Mouse (Mus musculus): ENCODE measurements around the gene Ifngr2. TPM values are rescaled to one million over a fixed set of nuclear protein-coding genes. Genes with fewer than 3 reads are reported as not detected.
A peak's percentile ranks its signal among the peaks of the same experiment; 100 is the strongest.

Ifngr2 gene
- total RNA-seq, 1 experiment, result 7.0 TPM

DNA sequence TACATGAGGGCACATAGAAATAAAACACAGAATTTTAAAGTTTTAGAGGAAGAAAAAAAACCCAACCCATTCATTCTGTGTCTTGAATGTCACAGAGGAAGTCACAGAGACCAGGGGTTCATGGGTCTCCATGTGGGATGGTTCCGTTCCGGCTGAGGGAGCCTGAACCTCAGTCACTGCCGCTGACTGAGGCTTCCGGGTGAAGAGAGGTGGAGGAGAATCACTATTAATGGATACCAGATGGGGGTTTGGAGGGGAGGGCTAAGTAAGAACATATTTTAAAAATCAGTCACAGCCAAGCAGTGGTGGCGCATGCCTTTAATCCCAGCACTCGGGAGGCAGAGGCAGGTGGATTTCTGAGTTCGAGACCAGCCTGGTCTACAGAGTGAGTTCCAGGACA lies 10.3 kb downstream of the Ifngr2 start:
- no peak for DNase-seq (ENCODE audit: low read depth, low spot score)
- peaks cover 2% of the 10 kb centered on the region; the same call in 1 of the 2 replicates for H3K36me3 ChIP-seq (ENCODE audit: control insufficient read depth, insufficient read depth, low read length, poor library complexity, severe bottlenecking)

DNA sequence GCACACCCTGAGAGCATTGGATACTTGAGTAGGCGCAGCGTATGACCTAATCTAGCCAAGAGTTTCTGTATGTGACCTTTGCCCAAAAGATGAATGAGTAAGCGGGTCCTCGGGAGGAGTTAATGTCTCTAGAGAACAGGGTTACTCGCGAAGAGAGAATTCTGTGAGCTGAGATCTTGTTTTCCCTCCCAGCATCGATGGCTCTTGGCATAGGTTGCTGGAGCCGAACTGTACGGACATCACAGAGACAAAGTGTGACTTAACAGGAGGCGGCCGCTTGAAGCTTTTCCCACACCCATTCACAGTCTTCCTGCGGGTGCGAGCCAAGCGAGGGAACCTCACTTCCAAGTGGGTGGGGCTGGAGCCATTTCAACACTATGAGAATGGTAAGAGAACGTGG lies 10.8 kb downstream of the Ifngr2 start:
- Histone ChIP-seq H3K9me3 (ENCODE audit: control insufficient read depth, insufficient read depth, low read depth, low read length) (no peaks in the 10 kb centered on the region), H3K36me3 (ENCODE audit: control insufficient read depth, insufficient read depth, low read length, poor library complexity, severe bottlenecking) (peaks cover 3% of the 10 kb centered on the region; the same call in 1 of the 2 replicates), H3K27ac (ENCODE audit: insufficient read depth, low read depth, low read length, poor library complexity, severe bottlenecking) (no peak overlapping the region), H3K4me3 (ENCODE audit: insufficient read depth in 1 of 2, low read depth in 1 of 2, low read length in 2 of 2, poor library complexity in 1 of 2, severe bottlenecking in 1 of 2) (no peak overlapping the region), H3K4me1 (ENCODE audit: control insufficient read depth in 2 of 2, insufficient read depth in 2 of 2, low read length in 2 of 2, poor library complexity in 1 of 2) (peaks cover 2 to 29% of the 10 kb centered on the region in 2 experiments), H3K9ac (ENCODE audit: insufficient read depth, low read depth, low read length, poor library complexity, severe bottlenecking) (no peak overlapping the region)
- in situ Hi-C loops (cut with MboI; ENCODE audit: low sequenced_read_pairs in 2 of 2, unreplicated experiment in 2 of 2), result no loop called here
- TF ChIP-seq ZC3H11A (IDR thresholded peaks at IDR 0.05; ENCODE audit: borderline replicate concordance, low read depth, low read length) (no peak), HCFC1 (IDR thresholded peaks at IDR 0.05; ENCODE audit: borderline replicate concordance, insufficient read depth, low read length) (no peak), ZNF384 (IDR thresholded peaks at IDR 0.05; ENCODE audit: low read depth, low read length) (no peak), CHD2 (IDR thresholded peaks at IDR 0.05; ENCODE audit: low read depth, low read length) (no peak), MAFK (IDR thresholded peaks at IDR 0.05; ENCODE audit: insufficient read depth, low read depth, low read length) (no peak)
- no peak for DNase-seq (ENCODE audit: low read depth, low spot score)

More for the DNA sequence above, 10.3 kb downstream of the Ifngr2 start:
- H3K9ac ChIP-seq (ENCODE audit: insufficient read depth, low read depth, low read length, poor library complexity, severe bottlenecking), result no peak overlapping the region
- peaks cover 2 to 28% of the 10 kb centered on the region in 2 experiments for H3K4me1 ChIP-seq (ENCODE audit: control insufficient read depth in 2 of 2, insufficient read depth in 2 of 2, low read length in 2 of 2, poor library complexity in 1 of 2)
- H3K4me3 ChIP-seq (ENCODE audit: insufficient read depth in 1 of 2, low read depth in 1 of 2, low read length in 2 of 2, poor library complexity in 1 of 2, severe bottlenecking in 1 of 2), result no peak overlapping the region
- H3K9me3 ChIP-seq (ENCODE audit: control insufficient read depth, insufficient read depth, low read depth, low read length), result no peaks in the 10 kb centered on the region
- in situ Hi-C loops (cut with MboI; ENCODE audit: low sequenced_read_pairs in 2 of 2, unreplicated experiment in 2 of 2), result no loop called here
- TF ChIP-seq ZC3H11A (IDR thresholded peaks at IDR 0.05; ENCODE audit: borderline replicate concordance, low read depth, low read length), result no peak
- no peak for TF ChIP-seq HCFC1 (IDR thresholded peaks at IDR 0.05; ENCODE audit: borderline replicate concordance, insufficient read depth, low read length)
- no peak for TF ChIP-seq CHD2 (IDR thresholded peaks at IDR 0.05; ENCODE audit: low read depth, low read length)
- no peak for TF ChIP-seq MAFK (IDR thresholded peaks at IDR 0.05; ENCODE audit: insufficient read depth, low read depth, low read length)
- TF ChIP-seq ZNF384 (IDR thresholded peaks at IDR 0.05; ENCODE audit: low read depth, low read length), result no peak
- no peak overlapping the region for H3K27ac ChIP-seq (ENCODE audit: insufficient read depth, low read depth, low read length, poor library complexity, severe bottlenecking)

DNA sequence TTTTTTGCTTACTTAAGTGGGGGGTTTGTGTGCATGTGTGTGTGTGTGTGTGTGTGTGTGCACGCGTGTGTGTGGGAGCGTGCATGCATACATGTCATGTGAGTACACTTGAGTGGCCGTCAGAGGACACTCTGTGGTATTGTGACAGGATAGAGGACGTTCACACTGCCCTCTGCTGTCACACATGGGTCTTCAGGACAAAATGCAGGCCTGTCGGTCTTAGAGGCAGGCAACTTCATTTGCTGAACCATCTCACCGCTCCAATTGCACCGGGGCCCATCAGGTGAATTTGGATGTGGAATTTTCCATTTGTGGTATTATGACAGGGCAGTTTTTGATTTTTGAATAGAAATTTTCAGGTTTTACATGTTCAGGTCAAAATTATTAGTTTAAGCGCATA lies 14.2 kb downstream of the Ifngr2 start:
- Histone ChIP-seq H3K27ac (ENCODE audit: insufficient read depth, low read depth, low read length, poor library complexity, severe bottlenecking) (no peak overlapping the region), H3K4me3 (ENCODE audit: insufficient read depth in 1 of 2, low read depth in 1 of 2, low read length in 2 of 2, poor library complexity in 1 of 2, severe bottlenecking in 1 of 2) (no peak overlapping the region), H3K4me1 (ENCODE audit: control insufficient read depth in 2 of 2, insufficient read depth in 2 of 2, low read length in 2 of 2, poor library complexity in 1 of 2) (peaks cover 2 to 14% of the 10 kb centered on the region in 2 experiments; a peak in 3 of 4 replicates), H3K9ac (ENCODE audit: insufficient read depth, low read depth, low read length, poor library complexity, severe bottlenecking) (no peak overlapping the region), H3K9me3 (ENCODE audit: control insufficient read depth, insufficient read depth, low read depth, low read length) (no peaks in the 10 kb centered on the region), H3K36me3 (ENCODE audit: control insufficient read depth, insufficient read depth, low read length, poor library complexity, severe bottlenecking) (peaks cover 10% of the 10 kb centered on the region; the same call in 1 of the 2 replicates)
- TF ChIP-seq CHD2 (IDR thresholded peaks at IDR 0.05; ENCODE audit: low read depth, low read length), result no peak
- TF ChIP-seq HCFC1 (IDR thresholded peaks at IDR 0.05; ENCODE audit: borderline replicate concordance, insufficient read depth, low read length), result no peak
- TF ChIP-seq ZNF384 (IDR thresholded peaks at IDR 0.05; ENCODE audit: low read depth, low read length), result no peak
- no peak for TF ChIP-seq ZC3H11A (IDR thresholded peaks at IDR 0.05; ENCODE audit: borderline replicate concordance, low read depth, low read length)
- no peak for DNase-seq (ENCODE audit: low read depth, low spot score)
- in situ Hi-C loops (cut with MboI; ENCODE audit: low sequenced_read_pairs in 2 of 2, unreplicated experiment in 2 of 2), result no loop called here

DNA sequence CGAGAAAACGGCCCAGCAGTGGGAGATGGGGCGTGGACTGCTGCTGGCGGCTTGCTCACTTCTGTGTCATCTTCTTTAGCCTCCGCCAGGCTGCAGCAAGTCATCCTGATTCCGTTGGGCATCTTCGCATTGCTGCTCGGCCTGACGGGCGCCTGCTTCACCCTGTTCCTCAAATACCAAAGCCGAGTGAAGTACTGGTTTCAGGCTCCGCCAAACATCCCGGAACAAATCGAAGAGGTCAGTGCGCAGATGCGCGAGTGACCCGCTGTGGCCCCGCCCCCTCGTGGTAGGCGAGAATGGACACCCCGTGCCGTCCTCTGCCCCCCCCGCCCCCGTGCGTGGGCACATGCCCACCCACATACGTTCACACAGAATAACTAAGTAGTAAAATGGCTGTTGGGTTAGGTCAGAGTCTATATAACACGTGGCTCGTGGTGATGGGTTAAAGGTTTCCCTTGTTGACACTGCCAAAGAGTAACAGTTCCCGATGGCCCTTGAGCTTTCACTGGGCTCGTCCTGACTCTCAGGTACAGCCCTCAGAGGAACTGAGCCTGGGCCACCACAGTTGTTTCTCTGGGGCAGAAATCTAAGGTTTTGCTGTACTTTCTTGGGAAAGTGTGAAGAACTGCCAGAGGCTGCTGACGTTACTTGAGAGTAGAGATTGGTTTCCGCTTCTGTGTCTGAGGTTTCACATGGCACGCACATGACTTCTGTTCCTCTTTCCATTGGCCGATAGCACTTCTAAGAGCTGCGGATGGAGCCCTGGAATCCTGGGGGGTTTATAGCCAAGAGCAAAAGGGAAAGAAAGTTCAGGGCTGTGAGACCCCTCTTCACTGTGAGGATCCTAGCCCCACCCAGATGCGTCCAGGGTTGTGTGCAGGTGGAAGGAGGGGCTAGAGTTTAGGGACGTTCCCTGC lies 14.9 kb downstream of the Ifngr2 start:
- Histone ChIP-seq H3K4me3 (ENCODE audit: insufficient read depth in 1 of 2, low read depth in 1 of 2, low read length in 2 of 2, poor library complexity in 1 of 2, severe bottlenecking in 1 of 2) (peak overlapping the region; percentile 2 to 8; a peak in 2 of 4 replicates), H3K9ac (ENCODE audit: insufficient read depth, low read depth, low read length, poor library complexity, severe bottlenecking) (no peak overlapping the region; the same call in 1 of the 2 replicates), H3K27ac (ENCODE audit: insufficient read depth, low read depth, low read length, poor library complexity, severe bottlenecking) (no peak overlapping the region), H3K4me1 (ENCODE audit: control insufficient read depth in 2 of 2, insufficient read depth in 2 of 2, low read length in 2 of 2, poor library complexity in 1 of 2) (peaks cover 2 to 17% of the 10 kb centered on the region in 2 experiments; a peak in 3 of 4 replicates), H3K9me3 (ENCODE audit: control insufficient read depth, insufficient read depth, low read depth, low read length) (no peaks in the 10 kb centered on the region), H3K36me3 (ENCODE audit: control insufficient read depth, insufficient read depth, low read length, poor library complexity, severe bottlenecking) (peaks cover 10% of the 10 kb centered on the region; the same call in 1 of the 2 replicates)
- no peak for DNase-seq (ENCODE audit: low read depth, low spot score)
- TF ChIP-seq ZC3H11A (IDR thresholded peaks at IDR 0.05; ENCODE audit: borderline replicate concordance, low read depth, low read length) (no peak), HCFC1 (IDR thresholded peaks at IDR 0.05; ENCODE audit: borderline replicate concordance, insufficient read depth, low read length) (no peak), MAFK (IDR thresholded peaks at IDR 0.05; ENCODE audit: insufficient read depth, low read depth, low read length) (no peak), CHD2 (IDR thresholded peaks at IDR 0.05; ENCODE audit: low read depth, low read length) (no peak), ZNF384 (IDR thresholded peaks at IDR 0.05; ENCODE audit: low read depth, low read length) (no peak)
- in situ Hi-C loops (cut with MboI; ENCODE audit: low sequenced_read_pairs in 2 of 2, unreplicated experiment in 2 of 2), result no loop called here

All from ES-E14 (cell line).